Mouse (Mus musculus) left cerebral cortex, postnatal 14 days (tissue): ENCODE measurements at regions not wholly inside any gene's neighbourhood (a gene's known extent, or its start where the extent isn't known, plus 50 kb on each side); places are given as distances from the start of the nearest gene placed in this dataset.

Source experiments
- DNase-seq, 2 experiments: peaks; one replicate each; pipeline ENCODE4 v3.0.0; 2021 to 2022; ENCODE audit warnings: low spot score in 2 of 2, mixed read lengths in 1 of 2
- intact Hi-C: fragments of 180-260 bp; cut with DNase I; formaldehyde crosslinking; loops from one replicate; pipeline ENCODE4 v1.15.1; 2025

DNA sequence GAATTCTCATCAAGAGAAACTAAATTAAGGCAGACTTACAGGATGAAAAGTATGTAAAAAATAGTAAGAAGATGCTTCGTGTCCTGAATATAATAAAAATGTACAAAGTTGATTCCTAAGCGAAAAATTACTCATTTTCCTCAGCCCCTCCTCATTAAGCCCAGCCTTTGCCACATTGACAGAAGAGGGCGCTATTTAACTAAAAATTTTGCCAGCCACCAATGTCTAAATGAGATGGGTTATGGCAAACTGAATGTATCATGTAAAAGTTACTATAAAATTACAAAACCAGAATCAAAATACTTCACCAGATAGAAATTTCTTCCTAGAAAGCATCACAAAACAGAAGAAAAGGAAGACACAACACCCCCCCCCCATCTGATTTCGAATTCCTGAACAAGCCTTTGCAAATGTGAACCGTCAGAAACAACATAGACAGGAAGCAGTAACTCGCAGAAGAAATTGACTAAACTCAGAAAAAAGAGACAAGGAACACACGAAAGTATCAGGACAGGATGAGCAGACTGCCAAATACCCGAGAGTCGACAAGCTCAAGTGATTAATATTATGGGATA lies 191.2 kb upstream of the Tars start:
- DNase-seq: peak; percentile 18 to 31
- intact Hi-C loops: loop anchor here (1.0 to 2.0 kb wide), 2 partner anchors 320 to 376 kb away; no protein-coding TSS in a partner anchor

DNA sequence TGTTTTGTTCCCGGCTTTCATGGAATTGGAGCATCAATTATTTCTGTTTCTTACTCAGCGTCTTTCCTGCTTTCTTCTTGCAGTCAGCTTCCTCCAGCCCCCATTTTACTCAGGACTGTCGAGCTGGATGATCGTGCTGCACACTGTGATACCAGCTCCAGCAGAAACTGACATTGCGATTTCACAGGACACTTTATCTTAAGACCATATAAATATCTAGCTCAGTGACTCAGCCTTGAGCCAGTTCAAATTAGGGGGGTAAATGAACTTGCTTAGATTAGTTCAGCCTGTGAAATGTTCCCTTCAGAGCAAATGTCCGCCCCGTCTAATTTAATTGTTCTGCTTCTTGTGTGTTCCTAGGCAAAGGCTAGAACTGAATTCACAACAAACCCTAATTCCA lies 190.3 kb upstream of the Tars start:
- DNase-seq: no peak
- intact Hi-C loops: loop anchor here (1.0 to 2.0 kb wide), 2 partner anchors 321 to 377 kb away; no protein-coding TSS in a partner anchor

- DNase-seq: no peak
- intact Hi-C loops: no loop called here
Observed at GRCm38 (mm10) chr15:11586384-11586783, 186.9 kb upstream of the Tars start.

DNA sequence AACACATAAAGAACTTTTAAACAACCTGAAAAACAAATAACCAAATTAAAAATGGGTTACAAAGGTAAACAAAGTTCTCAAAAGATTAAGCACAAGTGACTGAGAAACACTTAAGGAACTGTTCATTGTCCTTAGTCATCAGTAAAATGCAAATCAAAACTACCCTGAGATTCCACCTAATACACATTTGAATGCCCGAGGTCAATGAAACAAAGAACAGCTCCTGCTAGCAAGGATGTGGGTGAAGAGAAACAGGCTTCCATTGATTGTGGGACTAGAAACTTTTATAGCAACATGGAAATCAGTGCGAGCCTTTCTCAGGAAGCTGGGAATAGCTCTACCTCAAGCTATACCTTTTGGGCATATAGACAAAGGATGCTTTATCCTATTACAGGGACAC lies 184.7 kb upstream of the Tars start:
- DNase-seq: no peak
- intact Hi-C loops: no loop called here

GRCm38 (mm10) chr15:11578331-11578730 lies 178.9 kb upstream of the Tars start:
- DNase-seq: no peak
- intact Hi-C loops: no loop called here

DNA sequence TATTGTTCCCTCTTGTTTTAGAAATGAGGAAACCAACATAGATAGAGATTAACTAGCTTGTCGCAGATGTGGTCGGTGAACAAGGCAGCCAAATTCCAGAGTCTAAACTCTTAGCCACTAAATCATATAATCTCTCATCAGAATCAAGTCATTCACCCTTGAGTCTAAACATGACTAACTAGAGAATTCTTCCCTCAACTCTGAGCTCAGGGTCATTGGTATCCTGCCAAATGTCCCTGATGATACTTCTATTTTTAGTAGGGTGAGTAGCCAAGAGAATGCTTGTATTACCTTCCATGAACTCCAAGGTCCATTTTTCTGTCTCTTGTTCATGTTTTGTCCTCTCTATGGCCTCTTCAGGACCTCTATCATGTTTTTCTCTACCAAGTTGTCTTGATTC lies 174.9 kb upstream of the Tars start:
- no peak for DNase-seq
- intact Hi-C loops: no loop called here

- intact Hi-C loops: no loop called here
Observed at GRCm38 (mm10) chr15:11573496-11573895, 174.0 kb upstream of the Tars start.

GRCm38 (mm10) chr15:11572063-11572462 lies 172.6 kb upstream of the Tars start:
- DNase-seq: no peak
- intact Hi-C loops: no loop called here

More at GRCm38 (mm10) chr15:11573496-11573895, 174.0 kb upstream of the Tars start:
- DNase-seq: no peak

DNA sequence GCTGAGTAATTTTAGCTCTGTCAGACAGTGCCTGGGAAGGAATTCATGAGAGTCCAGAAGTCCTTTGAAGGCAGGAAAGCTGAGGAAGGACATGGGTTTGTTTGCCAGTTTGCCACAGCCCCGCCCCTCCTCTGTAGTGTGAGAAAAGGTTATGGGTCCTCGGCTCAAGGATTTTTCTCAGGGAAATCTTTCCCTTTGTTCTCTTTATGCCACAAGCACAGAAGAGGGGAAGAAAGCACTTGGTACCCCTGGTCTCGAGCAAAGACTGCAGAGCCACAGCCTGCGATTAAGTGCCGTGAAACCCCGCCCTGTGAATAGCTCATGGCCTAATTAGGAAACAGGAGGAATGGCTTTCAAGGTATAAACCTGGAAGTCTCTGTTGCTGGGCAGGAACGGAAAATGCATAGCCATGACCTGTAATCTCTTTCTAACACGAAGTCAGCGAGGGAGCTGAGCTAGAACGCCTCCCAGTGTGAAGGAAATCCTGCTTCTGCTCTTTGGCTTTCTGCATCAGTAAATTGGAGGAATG lies 166.1 kb upstream of the Tars start:
- intact Hi-C loops: loop anchor here (10.0 kb wide), 1 partner anchor 151 kb away; no protein-coding TSS in a partner anchor

GRCm38 (mm10) chr15:11552568-11552967 lies 153.1 kb upstream of the Tars start:
- DNase-seq: no peak
- intact Hi-C loops: no loop called here

More for the DNA sequence above, 166.1 kb upstream of the Tars start:
- DNase-seq: no peak

- intact Hi-C loops: no loop called here
Observed at GRCm38 (mm10) chr15:11552110-11552509, 152.6 kb upstream of the Tars start.

GRCm38 (mm10) chr15:11539485-11539884 lies 140.0 kb upstream of the Tars start:
- no peak for DNase-seq
- intact Hi-C loops: no loop called here

More at GRCm38 (mm10) chr15:11552110-11552509, 152.6 kb upstream of the Tars start:
- no peak for DNase-seq

DNA sequence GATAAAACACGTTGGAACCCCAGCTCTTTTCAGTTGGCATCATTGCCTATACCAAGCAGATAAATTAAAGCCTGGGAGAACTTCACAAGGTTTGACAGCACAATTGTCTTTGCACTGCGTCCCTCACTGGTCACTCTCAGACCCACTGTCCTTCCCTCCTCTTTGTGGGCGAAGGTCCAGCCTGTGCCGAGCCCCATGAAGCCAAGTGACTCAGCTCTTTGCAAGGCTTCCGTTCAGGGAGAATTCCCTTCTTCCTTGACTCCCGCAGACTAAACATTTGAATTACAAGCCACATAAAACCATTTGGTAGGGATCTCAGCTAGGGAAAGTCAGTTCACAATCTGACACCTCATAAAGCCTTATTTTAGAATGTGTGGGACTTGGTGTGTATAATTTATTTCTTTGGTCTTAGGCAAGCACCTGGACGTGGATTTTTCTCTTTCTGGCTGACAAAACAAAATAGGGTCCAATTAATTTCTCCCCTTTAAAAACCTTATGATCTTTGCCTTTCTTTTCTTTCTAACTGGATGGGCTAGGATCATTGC lies 136.7 kb upstream of the Tars start:
- intact Hi-C loops: no loop called here
- DNase-seq: no peak

DNA sequence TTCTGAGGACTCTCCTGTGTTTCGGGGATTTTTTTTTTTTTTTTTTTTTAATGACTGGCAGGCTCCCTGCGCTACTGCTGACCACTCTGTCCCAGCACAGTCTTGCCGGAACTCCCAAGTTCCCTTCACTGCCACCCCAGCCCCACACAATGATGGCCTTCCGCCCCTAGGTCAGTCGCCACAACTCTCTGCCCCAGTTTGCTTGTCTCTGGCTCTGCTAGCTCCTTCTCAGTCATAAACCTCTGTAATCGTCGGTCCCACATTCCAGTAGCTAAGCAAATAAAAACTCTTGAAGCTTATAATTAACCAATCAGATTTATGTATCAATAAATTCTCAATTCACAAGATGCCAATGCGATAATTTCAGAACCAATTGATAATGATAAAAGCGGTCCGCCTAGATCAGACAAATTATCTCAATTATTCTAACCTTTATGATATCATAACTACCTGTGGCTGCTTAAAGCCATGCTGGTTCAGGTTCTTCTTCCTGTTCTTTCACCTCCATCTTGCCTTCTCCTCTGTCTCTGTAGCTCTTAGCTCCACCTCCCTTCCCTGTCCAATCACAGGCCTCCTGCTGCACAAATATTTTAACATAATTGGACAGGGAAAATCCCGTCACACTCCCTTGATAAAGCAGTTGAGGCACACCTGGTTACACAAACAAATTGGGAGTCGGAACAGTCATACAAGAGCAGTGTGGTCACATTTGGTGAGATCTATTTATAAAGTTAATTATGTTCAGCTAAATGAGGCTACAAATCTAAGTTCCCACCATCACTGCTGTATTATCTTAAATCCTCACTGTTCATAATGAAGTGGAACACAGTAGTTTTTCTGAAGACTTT lies 135.2 kb upstream of the Tars start:
- intact Hi-C loops: no loop called here
- no peak for DNase-seq

DNA sequence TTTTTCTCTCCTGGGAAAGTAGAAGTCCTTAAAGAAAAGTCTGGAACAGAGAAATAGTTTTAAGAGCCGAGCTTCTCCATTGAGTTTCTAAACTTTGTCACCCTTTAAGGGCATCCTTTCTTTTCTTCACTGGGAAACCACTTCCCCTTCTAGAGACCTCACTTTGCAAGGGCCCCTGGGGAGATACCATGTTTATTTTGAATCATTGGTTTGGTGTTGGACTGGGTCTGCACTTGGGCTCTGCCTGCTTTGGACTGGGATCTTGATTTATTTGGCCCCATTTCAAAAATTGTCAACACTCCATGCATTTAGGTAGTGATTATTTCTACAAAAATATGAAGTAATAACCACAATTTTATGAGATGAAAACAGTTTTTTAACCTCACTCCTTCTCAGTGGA lies 134.2 kb upstream of the Tars start:
- intact Hi-C loops: no loop called here
- DNase-seq: no peak

DNA sequence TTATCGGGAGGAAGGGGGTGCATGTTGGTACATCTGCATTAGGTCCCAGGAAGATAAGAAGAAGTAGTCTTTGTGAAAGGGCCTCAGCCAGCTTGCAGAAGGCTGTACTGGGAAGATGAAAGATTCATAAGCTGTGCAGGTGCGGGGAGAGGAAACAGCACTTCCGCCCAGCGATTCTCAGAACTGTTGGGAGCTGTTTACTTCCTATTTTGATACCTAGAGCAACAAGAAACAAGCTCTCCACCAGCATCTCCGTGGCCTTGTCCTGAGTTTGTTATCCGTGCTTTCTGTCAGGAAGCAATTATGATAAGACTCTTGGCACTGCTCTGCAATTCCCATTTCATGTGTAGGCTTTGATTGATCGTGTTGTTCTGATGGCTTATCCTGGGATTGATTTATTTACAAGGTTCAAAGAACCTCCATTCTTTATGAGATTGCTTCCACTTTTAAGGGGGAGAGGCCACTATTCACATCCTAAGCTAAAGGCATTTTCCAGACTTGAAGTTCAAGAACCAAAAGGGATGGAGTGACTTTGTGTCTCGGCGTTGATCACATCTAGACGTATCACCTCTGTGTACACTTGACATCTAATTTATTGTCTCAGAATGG lies 133.6 kb upstream of the Tars start:
- DNase-seq: no peak
- intact Hi-C loops: no loop called here

- DNase-seq: no peak
- intact Hi-C loops: no loop called here
Observed at GRCm38 (mm10) chr15:11532536-11532935, 133.1 kb upstream of the Tars start.

- intact Hi-C loops: no loop called here
- DNase-seq: no peak
Observed at GRCm38 (mm10) chr15:11529819-11530810, 130.7 kb upstream of the Tars start.
